Mouse (Mus musculus) ES-Bruce4 (cell line): ENCODE measurements at regions not wholly inside any gene's neighbourhood (a gene's known extent, or its start where the extent isn't known, plus 50 kb on each side); places are given as distances from the start of the nearest gene placed in this dataset.

Experiments used
- H3K27ac ChIP-seq: 2 replicates; pipeline ENCODE4 v1.5.1; 2012; ENCODE audit warnings: low read length, inconsistent platforms; ENCODE audit not compliant: insufficient read depth
- H3K27me3 ChIP-seq: 2 replicates; pipeline ENCODE4 v1.6.1; 2012; ENCODE audit warnings: mild to moderate bottlenecking, low read length, inconsistent platforms; ENCODE audit not compliant: control insufficient read depth, poor library complexity, insufficient read depth, severe bottlenecking
- H3K36me3 ChIP-seq: 2 replicates; pipeline ENCODE4 v1.6.1; 2012; ENCODE audit warnings: inconsistent platforms, mild to moderate bottlenecking, low read length, moderate library complexity; ENCODE audit not compliant: control insufficient read depth, poor library complexity, insufficient read depth, severe bottlenecking
- H3K4me1 ChIP-seq: one replicate; pipeline ENCODE4 v1.8.1; 2011; ENCODE audit warnings: low read length; ENCODE audit not compliant: control insufficient read depth, insufficient read depth
- H3K4me3 ChIP-seq: 2 replicates; pipeline ENCODE4 v1.5.1; 2011; ENCODE audit warnings: low read depth, mild to moderate bottlenecking, low read length
- H3K9ac ChIP-seq: 2 replicates; pipeline ENCODE4 v1.6.1; 2012; ENCODE audit warnings: low read depth, mild to moderate bottlenecking, inconsistent platforms; ENCODE audit not compliant: poor library complexity, severe bottlenecking
- H3K9me3 ChIP-seq: replicated peaks from 2 replicates; pipeline ENCODE4 v1.6.1; 2012; ENCODE audit warnings: mild to moderate bottlenecking, low read length, inconsistent platforms; ENCODE audit not compliant: control insufficient read depth, poor library complexity, insufficient read depth, severe bottlenecking
- CTCF ChIP-seq: IDR thresholded peaks from one replicate; pipeline ENCODE4 v1.8.1; 2011; ENCODE audit warnings: low read depth, low read length
- EP300 ChIP-seq: IDR thresholded peaks from 2 replicates; pipeline ENCODE4 v1.6.1; 2011; ENCODE audit warnings: low read depth, low read length; ENCODE audit not compliant: insufficient read depth
- POLR2A ChIP-seq: IDR thresholded peaks from one replicate; pipeline ENCODE4 v1.8.1; 2011; ENCODE audit warnings: low read length; ENCODE audit not compliant: insufficient read depth

DNA sequence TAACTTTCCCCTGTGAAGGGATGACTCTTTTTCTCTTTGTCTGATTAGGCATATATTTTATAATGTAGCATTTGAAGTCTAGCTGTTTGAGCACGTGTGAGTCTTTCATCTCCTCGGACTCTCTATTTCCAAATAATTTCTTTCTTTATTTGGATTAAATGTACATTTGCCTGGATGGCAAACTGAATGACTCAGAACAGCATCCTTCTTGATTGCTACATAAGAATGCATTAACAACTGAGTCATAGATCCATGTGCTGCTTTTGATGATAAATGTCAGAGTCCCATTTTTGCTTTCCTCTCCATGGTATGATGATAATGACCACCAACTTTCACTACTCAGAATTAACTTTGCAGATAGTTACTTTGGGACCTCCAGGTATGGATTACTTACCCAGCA lies 571.5 kb downstream of the Cetn3 start:
- no peak overlapping the region for H3K9ac ChIP-seq
- H3K4me1 ChIP-seq: no peaks in the 10 kb centered on the region
- no peaks in the 10 kb centered on the region for H3K9me3 ChIP-seq
- H3K36me3 ChIP-seq: no peaks in the 10 kb centered on the region
- no peak overlapping the region for H3K27ac ChIP-seq
- no peak for TF ChIP-seq EP300
- no peak for TF ChIP-seq POLR2A
- no peak for TF ChIP-seq CTCF
- H3K27me3 ChIP-seq: no peaks in the 10 kb centered on the region
- H3K4me3 ChIP-seq: no peak overlapping the region

DNA sequence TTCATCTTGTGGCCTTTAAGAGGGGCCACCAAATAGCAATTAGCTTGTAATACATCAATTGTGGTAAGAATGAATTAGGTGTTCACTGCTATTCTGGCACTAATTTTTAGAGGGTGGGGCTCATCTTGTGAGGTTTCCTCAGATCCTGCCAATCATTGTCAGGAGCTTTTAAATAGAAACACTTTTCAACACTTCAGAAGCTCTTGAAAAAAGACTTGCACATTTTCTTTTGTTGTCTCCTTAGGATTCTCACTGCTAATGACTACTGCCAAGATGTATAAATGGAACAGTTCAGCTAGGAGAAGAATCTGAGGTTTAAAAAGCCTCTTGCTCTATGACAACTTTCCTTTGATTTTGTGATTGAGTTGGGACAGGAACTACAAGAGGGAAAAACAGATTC lies 572.4 kb downstream of the Cetn3 start:
- H3K36me3 ChIP-seq: no peaks in the 10 kb centered on the region
- no peak overlapping the region for H3K27ac ChIP-seq
- TF ChIP-seq CTCF (no peak), EP300 (no peak), POLR2A (no peak)
- no peak overlapping the region for H3K4me3 ChIP-seq
- no peaks in the 10 kb centered on the region for H3K9me3 ChIP-seq
- no peaks in the 10 kb centered on the region for H3K27me3 ChIP-seq
- H3K9ac ChIP-seq: no peak overlapping the region
- no peaks in the 10 kb centered on the region for H3K4me1 ChIP-seq

DNA sequence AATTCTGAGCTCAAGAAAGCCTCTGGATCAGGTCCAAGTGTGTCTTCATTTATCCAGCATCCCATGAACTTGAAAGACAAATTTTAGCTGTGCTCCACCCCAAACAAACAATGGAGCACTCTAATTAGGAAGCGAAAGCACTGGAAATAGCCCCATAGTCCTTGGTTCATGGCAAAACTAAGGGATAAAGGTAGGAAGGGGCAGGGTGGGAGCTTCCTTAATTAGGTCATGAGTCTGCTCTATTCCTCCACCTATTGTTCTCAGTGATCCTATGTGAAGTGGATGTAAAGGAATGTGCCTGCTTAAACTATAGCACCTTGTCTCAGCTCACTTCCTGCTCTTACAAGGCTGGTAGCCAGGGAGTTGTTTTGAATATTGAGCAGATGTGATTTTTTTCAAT lies 576.6 kb downstream of the Cetn3 start:
- no peak for TF ChIP-seq EP300
- no peak for TF ChIP-seq POLR2A
- no peak for TF ChIP-seq CTCF
- no peaks in the 10 kb centered on the region for H3K9me3 ChIP-seq

DNA sequence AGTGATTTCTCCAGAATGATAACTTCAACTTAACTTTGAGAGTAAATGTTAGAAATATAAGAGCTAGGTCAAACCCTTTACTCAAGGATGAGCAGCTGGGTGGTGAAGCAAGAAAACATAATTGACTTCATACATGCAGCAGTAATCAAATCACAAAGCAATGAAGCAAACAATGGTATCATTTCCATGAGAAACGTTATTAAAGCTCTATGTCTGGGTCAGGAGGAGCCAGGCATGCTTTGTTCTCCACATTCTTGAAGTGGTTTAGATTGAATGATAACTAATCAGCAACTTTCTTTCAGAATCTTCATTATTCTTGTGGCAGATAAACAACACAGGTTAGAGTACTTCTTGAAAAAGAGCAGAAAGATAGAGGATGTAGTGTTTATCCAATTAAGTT lies 577.8 kb downstream of the Cetn3 start:
- Histone ChIP-seq H3K4me1 (no peaks in the 10 kb centered on the region), H3K4me3 (no peak overlapping the region), H3K9me3 (no peaks in the 10 kb centered on the region), H3K36me3 (no peaks in the 10 kb centered on the region), H3K9ac (no peak overlapping the region), H3K27ac (no peak overlapping the region), H3K27me3 (no peaks in the 10 kb centered on the region)
- no peak for TF ChIP-seq CTCF
- no peak for TF ChIP-seq POLR2A
- TF ChIP-seq EP300: no peak

More for the DNA sequence above, 576.6 kb downstream of the Cetn3 start:
- no peak overlapping the region for H3K9ac ChIP-seq
- H3K36me3 ChIP-seq: no peaks in the 10 kb centered on the region
- H3K27me3 ChIP-seq: no peaks in the 10 kb centered on the region
- no peak overlapping the region for H3K4me3 ChIP-seq
- H3K27ac ChIP-seq: no peak overlapping the region
- H3K4me1 ChIP-seq: no peaks in the 10 kb centered on the region

DNA sequence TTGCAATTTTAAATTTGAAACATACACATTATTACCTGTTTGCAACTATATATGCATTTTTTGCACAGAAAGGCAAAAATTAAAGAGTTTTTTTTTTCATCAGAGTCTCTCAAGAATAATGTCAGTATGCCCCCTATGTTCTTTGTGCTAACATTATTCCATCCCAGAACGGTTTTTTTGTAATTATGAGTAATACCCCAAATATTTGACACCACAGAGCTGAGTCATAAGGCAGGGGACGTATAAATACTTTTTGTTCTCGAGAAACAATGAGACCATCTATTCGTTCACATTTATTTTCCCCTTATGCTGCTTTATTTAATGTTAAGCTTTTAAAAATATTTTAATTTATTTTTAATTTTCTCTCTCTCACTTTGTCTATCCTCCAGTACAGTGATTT lies 578.5 kb downstream of the Cetn3 start:
- Histone ChIP-seq H3K9ac (no peak overlapping the region), H3K9me3 (no peaks in the 10 kb centered on the region), H3K27ac (no peak overlapping the region), H3K4me3 (no peak overlapping the region), H3K27me3 (no peaks in the 10 kb centered on the region), H3K36me3 (no peaks in the 10 kb centered on the region), H3K4me1 (no peaks in the 10 kb centered on the region)
- TF ChIP-seq EP300 (no peak), POLR2A (no peak), CTCF (no peak)

DNA sequence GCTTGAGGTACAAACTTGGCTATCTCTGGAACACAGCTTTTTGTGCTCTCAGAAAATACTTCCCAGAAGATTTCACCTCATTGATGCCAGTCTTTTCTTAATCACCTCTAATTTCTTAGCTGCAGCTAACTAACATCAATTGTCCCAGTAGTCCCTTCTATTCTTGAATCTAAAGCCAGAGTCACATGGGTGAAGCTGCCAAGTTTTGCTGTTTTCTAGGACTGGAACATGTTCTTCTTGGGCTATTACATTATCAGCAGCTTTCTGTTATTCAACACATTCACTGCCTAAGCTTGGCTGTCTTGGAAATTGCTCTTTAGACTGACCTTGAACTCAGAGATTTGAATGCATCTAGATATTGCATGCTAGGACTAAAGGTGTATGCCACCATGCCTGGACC lies 583.9 kb downstream of the Cetn3 start:
- no peak overlapping the region for H3K4me3 ChIP-seq
- no peak overlapping the region for H3K9ac ChIP-seq
- no peaks in the 10 kb centered on the region for H3K36me3 ChIP-seq
- no peak overlapping the region for H3K27ac ChIP-seq
- no peak for TF ChIP-seq POLR2A
- TF ChIP-seq CTCF: no peak
- TF ChIP-seq EP300: no peak
- H3K9me3 ChIP-seq: no peaks in the 10 kb centered on the region
- no peaks in the 10 kb centered on the region for H3K27me3 ChIP-seq
- no peaks in the 10 kb centered on the region for H3K4me1 ChIP-seq
